Mouse (Mus musculus) layer of hippocampus, postnatal 25 days (tissue): Measurements from ENCODE around the gene Ipcef1. TPM values are rescaled to one million over a fixed set of nuclear protein-coding genes. Genes with fewer than 3 reads are reported as not detected.

Experiments
- DNase-seq, 2 experiments: peaks; one replicate each; pipeline ENCODE4 v3.0.0; 2022; ENCODE audit warnings: mixed read lengths in 2 of 2, low spot score in 1 of 2; ENCODE audit errors: extremely low spot score in 1 of 2
- total RNA-seq, 2 experiments: library from RNA; stranded (reverse); gene quantifications; 2 replicates each; pipeline ENCODE4 v1.2.3; 2021

Gene Ipcef1
- total RNA-seq, 2 experiments from 2014 or later, result 15.3 to 19.5 TPM

DNA sequence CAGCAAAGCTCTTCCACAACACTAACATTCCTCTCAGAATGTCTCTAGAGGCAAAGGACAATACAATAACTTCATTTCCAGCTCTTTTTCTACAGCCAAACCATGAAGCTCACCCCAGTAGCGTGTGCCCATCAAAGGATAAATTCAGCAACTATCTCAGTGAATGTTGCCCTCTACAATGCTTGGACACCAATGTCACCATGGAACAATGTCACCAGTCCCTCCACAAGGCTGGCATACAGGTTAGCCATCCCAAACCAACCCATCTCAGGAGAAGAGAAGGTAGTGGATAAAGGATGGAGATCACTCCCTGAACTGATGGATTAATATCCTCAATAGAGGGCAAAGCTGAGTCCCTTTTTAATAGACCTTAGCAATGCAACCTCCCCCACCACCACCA, 73.5 kb downstream of the Ipcef1 start:
- no peak for DNase-seq

- no peak for DNase-seq
Observed at GRCm38 (mm10) chr10:6977843-6978242, 74.4 kb downstream of the Ipcef1 start.

DNA sequence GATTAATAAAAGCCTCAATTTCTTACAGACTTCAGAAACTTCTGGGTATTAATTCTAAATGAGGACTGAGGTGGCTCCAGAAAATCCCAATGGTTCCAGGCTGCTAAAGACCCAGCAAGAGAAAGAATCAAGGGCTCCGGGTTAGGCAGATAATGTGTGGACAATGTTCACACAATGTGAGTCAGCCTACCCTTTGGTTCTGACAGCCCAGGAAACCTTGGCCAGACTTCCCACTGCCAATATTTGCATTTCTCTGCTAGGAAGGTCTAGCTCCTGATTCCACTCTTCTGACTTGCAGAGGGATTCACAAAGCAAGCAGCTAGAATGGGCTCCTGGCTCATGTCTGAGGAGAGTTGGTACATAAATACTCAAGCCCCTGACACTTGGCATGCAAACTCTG, 83.9 kb downstream of the Ipcef1 start:
- no peak for DNase-seq

- no peak for DNase-seq
Observed at GRCm38 (mm10) chr10:6967588-6968242, 84.6 kb downstream of the Ipcef1 start.

DNA sequence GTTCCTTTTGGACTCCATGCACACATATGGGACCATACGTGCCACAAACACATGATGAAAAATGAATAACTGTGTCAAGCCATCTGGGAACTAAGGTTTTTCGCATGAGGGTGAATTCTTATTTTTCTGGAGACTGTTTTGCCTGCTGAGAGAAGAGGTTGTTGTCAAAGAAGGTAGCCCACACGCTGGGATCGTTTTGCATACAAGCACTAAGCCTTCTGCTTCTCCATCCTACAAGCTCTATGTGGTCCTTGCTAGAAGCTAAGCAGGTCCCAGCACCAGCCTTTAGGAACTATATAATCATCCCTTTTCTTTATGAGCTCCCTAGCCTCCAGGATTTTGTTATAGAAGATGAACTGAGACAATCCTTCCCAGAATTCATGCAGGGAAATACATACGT, 93.5 kb downstream of the Ipcef1 start:
- no peak for DNase-seq

GRCm38 (mm10) chr10:6956357-6956756, 95.9 kb downstream of the Ipcef1 start:
- no peak for DNase-seq

DNA sequence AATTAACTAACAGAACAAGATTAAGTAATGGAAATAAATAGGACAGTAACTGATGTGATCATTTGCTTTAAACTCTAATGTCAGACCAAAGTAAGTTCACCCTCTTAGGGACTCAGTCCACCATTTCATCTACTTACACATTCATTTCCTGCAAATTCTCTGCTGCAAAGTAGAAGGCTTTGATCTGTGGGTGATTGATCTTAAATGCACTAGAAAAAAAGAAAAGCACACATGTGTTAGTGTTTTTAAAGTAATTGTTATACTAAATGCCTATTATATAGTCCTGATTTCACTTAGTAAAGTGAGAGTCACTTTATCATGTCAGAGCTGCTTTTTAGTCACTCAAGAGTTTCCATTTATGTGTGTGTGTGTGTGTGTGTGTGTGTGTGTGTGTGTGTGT, 97.7 kb downstream of the Ipcef1 start:
- DNase-seq, result no peak

- no peak for DNase-seq
Observed at GRCm38 (mm10) chr10:6953115-6953514, 99.2 kb downstream of the Ipcef1 start.

DNA sequence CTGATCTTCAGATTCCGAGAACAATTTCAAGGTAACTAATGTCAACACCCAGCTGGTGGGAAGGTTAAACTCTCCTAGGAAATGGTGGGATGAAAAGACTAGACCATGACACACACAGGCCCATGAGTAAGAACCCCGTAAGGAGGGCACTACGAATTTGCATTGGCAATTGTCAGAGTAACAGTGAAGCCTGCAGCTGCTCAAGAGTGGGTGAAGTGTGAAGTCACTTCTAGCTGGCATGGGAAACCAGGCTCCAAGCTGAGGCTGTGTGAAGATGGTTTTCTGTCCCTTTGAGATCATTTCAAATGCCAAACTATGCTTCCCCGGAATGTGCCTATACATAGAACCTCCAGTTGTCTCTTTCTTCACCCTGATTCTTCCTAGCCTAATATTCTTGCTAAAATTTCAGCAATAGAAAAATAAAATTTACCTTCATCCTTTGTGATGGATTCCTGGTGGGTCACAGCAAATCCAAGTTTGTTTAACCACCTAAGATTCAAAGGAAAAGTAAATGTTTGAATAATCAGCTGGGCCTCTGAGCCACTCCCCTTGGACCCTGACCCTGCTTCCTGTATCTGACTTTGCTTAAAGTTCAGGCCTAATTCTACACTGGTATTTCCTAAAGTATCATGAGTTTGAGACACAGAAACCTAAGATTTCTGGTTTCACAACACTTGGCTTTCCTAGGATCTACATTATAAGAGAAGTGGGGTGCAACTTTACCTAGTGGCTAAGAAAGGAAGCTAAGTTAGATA, 115.4 kb downstream of the Ipcef1 start:
- DNase-seq, result no peak

DNA sequence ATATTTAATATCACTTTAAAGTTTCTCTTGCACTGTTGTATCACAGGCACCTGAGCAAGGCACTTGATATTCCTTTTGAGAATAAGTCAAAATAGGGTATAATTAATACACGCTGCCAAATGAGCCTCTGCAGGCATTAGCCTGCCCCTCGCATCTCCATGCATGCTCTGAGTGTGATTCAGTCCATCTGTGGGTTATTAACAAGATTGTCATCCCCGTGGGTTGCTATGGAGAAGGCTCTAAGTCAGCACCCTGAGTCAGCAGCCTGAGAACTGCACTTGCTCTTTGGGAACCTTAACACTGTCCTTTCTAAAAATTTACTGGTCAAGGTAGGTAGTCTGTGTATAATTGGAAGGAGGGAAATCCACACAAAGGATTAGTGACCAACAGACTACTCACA, 117.5 kb downstream of the Ipcef1 start:
- DNase-seq, result no peak

DNA sequence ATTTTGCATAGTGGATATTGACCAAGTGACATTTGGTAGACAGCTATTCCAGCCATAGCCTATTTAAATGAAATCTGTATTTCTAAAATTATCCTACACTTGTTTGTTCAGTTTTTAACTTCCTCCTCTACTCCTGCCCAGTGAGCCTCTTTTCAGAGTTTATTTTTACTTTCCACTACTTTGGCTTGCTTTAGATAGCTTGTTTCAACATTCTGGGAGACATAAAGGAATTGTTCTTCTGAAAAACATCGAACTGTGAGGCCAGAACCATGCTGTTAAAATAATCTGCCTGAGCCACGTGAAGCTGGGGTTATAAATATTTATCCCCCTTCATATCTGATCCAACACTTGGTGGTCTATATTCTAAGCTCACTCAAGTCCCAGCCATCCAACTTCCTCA, 121.4 kb downstream of the Ipcef1 start:
- no peak for DNase-seq

DNA sequence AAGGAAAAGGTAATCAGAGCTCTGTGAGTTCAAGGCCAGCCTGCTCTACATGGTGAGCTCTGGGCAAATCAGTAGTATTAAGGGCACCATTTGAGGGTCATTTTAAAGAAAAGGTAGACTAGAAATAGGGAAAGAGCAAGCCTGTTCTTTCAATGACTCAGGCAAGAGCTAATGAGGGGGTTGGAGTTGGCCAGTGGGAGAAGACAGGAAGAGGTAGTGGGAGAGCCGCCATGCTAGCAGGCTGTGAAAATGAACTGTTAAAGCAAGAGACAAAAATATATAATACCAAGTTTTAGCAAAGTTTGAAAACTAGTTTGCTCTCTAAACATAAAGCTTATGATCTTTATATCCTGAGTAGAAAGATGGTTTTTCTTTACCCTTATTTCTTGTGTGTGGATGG, 121.9 kb downstream of the Ipcef1 start:
- DNase-seq, result no peak

DNA sequence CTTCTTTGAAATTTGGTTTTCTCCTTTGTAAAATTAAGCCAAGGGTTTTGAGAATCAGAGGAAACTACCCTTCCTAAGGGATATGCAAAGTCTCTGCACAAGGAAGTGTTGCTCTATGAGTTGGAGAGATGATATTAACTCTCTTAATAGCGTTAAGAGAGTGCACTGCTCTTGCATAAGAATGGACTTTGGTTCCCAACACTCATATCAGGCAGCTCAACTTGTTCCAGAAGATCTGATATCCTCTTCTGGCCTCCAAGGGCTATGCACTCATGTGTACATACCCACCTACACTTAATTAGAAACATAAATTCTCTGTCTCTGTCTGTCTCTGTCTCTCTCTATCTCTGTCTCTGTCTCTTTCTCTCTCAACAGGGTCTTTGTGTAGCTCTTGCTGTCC, 123.4 kb downstream of the Ipcef1 start:
- no peak for DNase-seq

GRCm38 (mm10) chr10:6927600-6928223, 124.6 kb downstream of the Ipcef1 start:
- no peak for DNase-seq

GRCm38 (mm10) chr10:6926724-6927123, 125.6 kb downstream of the Ipcef1 start:
- DNase-seq, result no peak

GRCm38 (mm10) chr10:6916545-6917257, 135.6 kb downstream of the Ipcef1 start:
- DNase-seq, result peak in 1 of 2 experiments; percentile 16

DNA sequence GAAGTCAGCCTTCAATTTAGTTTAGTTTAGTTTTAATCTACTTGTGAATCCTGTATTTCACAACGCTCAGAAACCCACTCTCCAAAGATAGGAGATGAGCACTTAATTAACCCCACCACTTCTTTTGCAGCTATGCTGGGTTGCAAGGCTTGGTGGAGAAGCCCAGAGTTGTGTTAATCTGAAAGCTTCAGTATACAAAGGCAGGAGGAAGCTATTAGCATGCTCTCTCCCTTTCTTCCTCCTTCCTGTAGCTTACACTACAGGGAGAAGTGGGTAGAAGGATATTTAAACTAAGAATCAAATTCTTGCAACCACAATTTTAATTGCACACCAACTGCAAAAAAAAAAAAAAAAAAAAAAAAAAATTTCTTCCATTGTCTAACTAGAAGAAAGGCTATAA, 136.3 kb downstream of the Ipcef1 start:
- DNase-seq, result no peak

- DNase-seq, result no peak
Observed at GRCm38 (mm10) chr10:6909763-6910162, 142.5 kb downstream of the Ipcef1 start.

DNA sequence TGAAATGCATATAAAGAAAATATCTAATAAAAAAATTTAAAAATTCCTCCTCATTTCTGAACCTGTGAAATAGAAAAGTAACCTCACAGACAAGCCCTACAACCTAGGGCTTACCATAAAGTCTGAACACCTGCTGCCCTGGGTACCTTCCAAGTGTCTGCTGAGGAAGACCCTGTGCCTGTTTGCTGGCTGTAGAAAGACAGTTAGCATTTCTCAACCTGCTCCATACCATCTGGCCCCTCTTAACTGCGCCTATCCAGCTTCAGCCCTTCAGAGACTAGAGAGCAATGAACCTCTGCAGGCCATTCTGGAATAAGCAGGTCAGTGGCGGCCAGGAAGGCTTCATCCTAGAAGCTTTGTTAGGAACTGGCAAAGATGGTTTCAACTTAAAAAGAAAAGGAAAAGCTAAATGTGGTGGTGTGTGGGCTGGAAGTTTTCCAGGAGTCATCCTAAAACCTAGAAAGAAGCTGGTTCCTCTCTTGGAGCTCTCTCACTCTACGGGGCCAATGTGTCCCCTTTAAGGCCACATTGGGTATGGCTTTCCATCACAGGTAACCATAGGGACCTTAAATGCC, 150.4 kb downstream of the Ipcef1 start:
- DNase-seq, result no peak

- no peak for DNase-seq
Observed at GRCm38 (mm10) chr10:6900126-6900525, 152.2 kb downstream of the Ipcef1 start.
